Mouse (Mus musculus): Measurements from ENCODE around the gene Myo3b. TPM values are rescaled to one million over a fixed set of nuclear protein-coding genes. Genes with fewer than 3 reads are reported as not detected.
"Not testable (repeated sequence)": the region's sequence is repeated elsewhere in the genome, so short reads cannot be mapped to it uniquely, and the experiment has no call there.

Myo3b gene
- polyA plus RNA-seq, 1 experiment from 2014 or later = not detected

GRCm38 (mm10) chr2:70218469-70218868 is 179.5 kb downstream of the Myo3b start:
- Histone ChIP-seq H3K4me3 (ENCODE audit: inconsistent target) (no peak overlapping the region), H3K79me2 (ENCODE audit: inconsistent target) (no peaks in the 10 kb centered on the region), H3K27ac (no peak overlapping the region), H3K36me3 (ENCODE audit: inconsistent target) (no peaks in the 10 kb centered on the region)
- 76% methylated on average over 8 of the region's 8 CpGs for WGBS (ENCODE audit: missing documents)

GRCm38 (mm10) chr2:70226679-70227078 is 187.8 kb downstream of the Myo3b start:
- H3K27ac ChIP-seq = no peak overlapping the region
- H3K79me2 ChIP-seq (ENCODE audit: inconsistent target) = no peaks in the 10 kb centered on the region
- 13% methylated on average over 3 of the region's 3 CpGs for WGBS (ENCODE audit: missing documents)
- H3K4me3 ChIP-seq (ENCODE audit: inconsistent target) = no peak overlapping the region
- no peaks in the 10 kb centered on the region for H3K36me3 ChIP-seq (ENCODE audit: inconsistent target)

GRCm38 (mm10) chr2:70234450-70234849 is 195.5 kb downstream of the Myo3b start:
- not testable (repeated sequence) for H3K79me2 ChIP-seq (ENCODE audit: inconsistent target); H3K36me3 ChIP-seq (ENCODE audit: inconsistent target); H3K4me3 ChIP-seq (ENCODE audit: inconsistent target); H3K27ac ChIP-seq
- 92% methylated on average over 2 of the region's 4 CpGs for WGBS (ENCODE audit: missing documents)

- H3K4me3 ChIP-seq (ENCODE audit: inconsistent target) = no peak overlapping the region
- WGBS (ENCODE audit: missing documents) = 84% methylated on average over 4 of the region's 4 CpGs
- no peaks in the 10 kb centered on the region for H3K79me2 ChIP-seq (ENCODE audit: inconsistent target)
- H3K27ac ChIP-seq = no peak overlapping the region
- no peaks in the 10 kb centered on the region for H3K36me3 ChIP-seq (ENCODE audit: inconsistent target)
These were observed 207.1 kb downstream of the Myo3b start for GRCm38 (mm10) chr2:70245981-70246380.

- no peaks in the 10 kb centered on the region for H3K79me2 ChIP-seq (ENCODE audit: inconsistent target)
- H3K27ac ChIP-seq = no peak overlapping the region
- H3K4me3 ChIP-seq (ENCODE audit: inconsistent target) = no peak overlapping the region
- H3K36me3 ChIP-seq (ENCODE audit: inconsistent target) = no peaks in the 10 kb centered on the region
- 85% methylated on average over 7 of the region's 7 CpGs for WGBS (ENCODE audit: missing documents)
These were observed 209.7 kb downstream of the Myo3b start for GRCm38 (mm10) chr2:70248616-70249015.

- Histone ChIP-seq H3K79me2 (ENCODE audit: inconsistent target) (no peaks in the 10 kb centered on the region), H3K4me3 (ENCODE audit: inconsistent target) (no peak overlapping the region), H3K36me3 (ENCODE audit: inconsistent target) (no peaks in the 10 kb centered on the region), H3K27ac (no peak overlapping the region)
- WGBS (ENCODE audit: missing documents) = 61% methylated on average over 4 of the region's 4 CpGs
These were observed 210.9 kb downstream of the Myo3b start for GRCm38 (mm10) chr2:70249872-70250271.

- 93% methylated on average over 10 of the region's 10 CpGs for WGBS (ENCODE audit: missing documents)
- Histone ChIP-seq H3K4me3 (ENCODE audit: inconsistent target) (no peak overlapping the region), H3K27ac (no peak overlapping the region), H3K79me2 (ENCODE audit: inconsistent target) (no peaks in the 10 kb centered on the region), H3K36me3 (ENCODE audit: inconsistent target) (no peaks in the 10 kb centered on the region)
These were observed 212.3 kb downstream of the Myo3b start for GRCm38 (mm10) chr2:70251256-70251655.

- WGBS (ENCODE audit: missing documents) = 24% methylated on average over 8 of the region's 8 CpGs
- H3K36me3 ChIP-seq (ENCODE audit: inconsistent target) = no peaks in the 10 kb centered on the region
- H3K79me2 ChIP-seq (ENCODE audit: inconsistent target) = no peaks in the 10 kb centered on the region
- H3K27ac ChIP-seq = no peak overlapping the region
- H3K4me3 ChIP-seq (ENCODE audit: inconsistent target) = no peak overlapping the region
These were observed 220.6 kb downstream of the Myo3b start for GRCm38 (mm10) chr2:70259357-70260000.

GRCm38 (mm10) chr2:70260646-70261195 is 221.8 kb downstream of the Myo3b start:
- Histone ChIP-seq H3K4me3 (ENCODE audit: inconsistent target) (no peak overlapping the region), H3K79me2 (ENCODE audit: inconsistent target) (no peaks in the 10 kb centered on the region), H3K36me3 (ENCODE audit: inconsistent target) (no peaks in the 10 kb centered on the region), H3K27ac (no peak overlapping the region)
- 96% methylated on average over 2 of the region's 2 CpGs for WGBS (ENCODE audit: missing documents)

- WGBS (ENCODE audit: missing documents) = 19% methylated on average over 8 of the region's 8 CpGs
- Histone ChIP-seq H3K36me3 (ENCODE audit: inconsistent target) (no peaks in the 10 kb centered on the region), H3K79me2 (ENCODE audit: inconsistent target) (no peaks in the 10 kb centered on the region), H3K27ac (no peak overlapping the region), H3K4me3 (ENCODE audit: inconsistent target) (no peak overlapping the region)
These were observed 223.0 kb downstream of the Myo3b start for GRCm38 (mm10) chr2:70261703-70262564.

- H3K4me3 ChIP-seq (ENCODE audit: inconsistent target) = no peak overlapping the region
- H3K36me3 ChIP-seq (ENCODE audit: inconsistent target) = no peaks in the 10 kb centered on the region
- no peaks in the 10 kb centered on the region for H3K79me2 ChIP-seq (ENCODE audit: inconsistent target)
- no peak overlapping the region for H3K27ac ChIP-seq
- 10% methylated on average over 9 of the region's 9 CpGs for WGBS (ENCODE audit: missing documents)
These were observed 223.7 kb downstream of the Myo3b start for GRCm38 (mm10) chr2:70262565-70263082.

GRCm38 (mm10) chr2:70278425-70279277 is 239.7 kb downstream of the Myo3b start:
- WGBS (ENCODE audit: missing documents) = 34% methylated on average over 13 of the region's 13 CpGs
- Histone ChIP-seq H3K36me3 (ENCODE audit: inconsistent target) (no peaks in the 10 kb centered on the region), H3K4me3 (ENCODE audit: inconsistent target) (no peak overlapping the region), H3K79me2 (ENCODE audit: inconsistent target) (no peaks in the 10 kb centered on the region), H3K27ac (no peak overlapping the region)

GRCm38 (mm10) chr2:70284109-70284508 is 245.2 kb downstream of the Myo3b start:
- Histone ChIP-seq H3K36me3 (ENCODE audit: inconsistent target) (no peaks in the 10 kb centered on the region), H3K79me2 (ENCODE audit: inconsistent target) (no peaks in the 10 kb centered on the region), H3K4me3 (ENCODE audit: inconsistent target) (no peak overlapping the region), H3K27ac (no peak overlapping the region)
- 100% methylated on average over 1 of the region's 1 CpGs for WGBS (ENCODE audit: missing documents)

- H3K36me3 ChIP-seq (ENCODE audit: inconsistent target) = no peaks in the 10 kb centered on the region
- H3K79me2 ChIP-seq (ENCODE audit: inconsistent target) = no peaks in the 10 kb centered on the region
- no peak overlapping the region for H3K4me3 ChIP-seq (ENCODE audit: inconsistent target)
- no peak overlapping the region for H3K27ac ChIP-seq
- 46% methylated on average over 5 of the region's 5 CpGs for WGBS (ENCODE audit: missing documents)
These were observed 252.1 kb downstream of the Myo3b start for GRCm38 (mm10) chr2:70291063-70291462.
